Mouse (Mus musculus) liver, embryonic 14 days (tissue): ENCODE data around the gene Rflnb. TPM values are rescaled to one million over a fixed set of nuclear protein-coding genes. Genes with fewer than 3 reads are reported as not detected.

Source experiments
- polyA plus RNA-seq: library from polyadenylated mRNA; depleted of rRNA; stranded (reverse); fragments of >200 nt; gene quantifications from 2 replicates; pipeline ENCODE4 v1.2.3, GENCODE M21; 2012; rRNA removed

Rflnb gene
- 1.4 and 1.6 TPM in 2 replicates for polyA plus RNA-seq

DNA sequence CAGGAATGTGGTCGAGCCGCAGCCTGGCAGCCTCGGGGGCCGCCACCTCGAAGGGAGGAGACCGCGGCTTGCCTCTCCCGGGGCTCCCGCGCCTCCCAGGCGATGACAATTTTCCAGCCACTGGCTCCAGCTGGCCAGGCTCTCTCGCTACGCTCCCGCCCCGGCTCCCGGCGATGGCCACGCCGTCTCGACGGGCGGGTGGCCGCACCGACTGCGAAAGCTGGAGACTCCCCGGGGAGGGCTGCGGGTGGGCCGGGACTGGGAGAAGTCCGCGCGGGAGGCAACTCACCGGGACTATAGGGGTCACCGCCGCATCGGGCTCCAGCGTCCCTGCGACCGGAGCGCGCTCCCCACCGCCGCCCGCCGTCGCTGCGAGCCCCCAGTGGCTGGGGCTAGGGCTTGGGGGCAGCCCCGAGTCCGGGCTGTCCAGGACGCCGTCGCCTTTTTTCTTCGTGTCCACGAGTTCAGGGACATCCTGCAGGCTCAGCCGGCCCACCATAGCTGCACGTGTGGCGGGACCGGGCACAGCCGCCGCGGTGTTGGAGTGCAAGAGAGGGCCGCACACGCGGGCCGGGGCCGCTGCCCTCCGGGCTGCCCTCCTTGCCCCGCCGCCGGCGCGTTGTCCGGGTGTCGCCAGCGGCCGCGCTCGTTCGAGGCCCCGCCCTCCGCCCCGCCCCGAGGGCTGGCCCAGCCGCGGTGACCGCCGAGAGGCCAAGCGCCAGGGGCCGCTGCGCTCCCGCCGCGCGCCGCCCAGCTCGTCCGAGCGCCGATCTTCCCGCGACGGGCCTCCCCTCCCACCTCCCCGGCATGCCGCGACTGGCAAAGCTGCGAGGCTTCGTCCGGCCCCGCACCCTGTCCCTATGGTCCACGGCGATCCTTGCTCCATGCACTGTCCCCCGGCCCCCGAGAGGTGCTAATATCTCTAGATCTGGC is at the start of gene Rflnb:
Rflnb (minus strand) TSS at position 644 of the 933 bp plus-strand sequence.

DNA sequence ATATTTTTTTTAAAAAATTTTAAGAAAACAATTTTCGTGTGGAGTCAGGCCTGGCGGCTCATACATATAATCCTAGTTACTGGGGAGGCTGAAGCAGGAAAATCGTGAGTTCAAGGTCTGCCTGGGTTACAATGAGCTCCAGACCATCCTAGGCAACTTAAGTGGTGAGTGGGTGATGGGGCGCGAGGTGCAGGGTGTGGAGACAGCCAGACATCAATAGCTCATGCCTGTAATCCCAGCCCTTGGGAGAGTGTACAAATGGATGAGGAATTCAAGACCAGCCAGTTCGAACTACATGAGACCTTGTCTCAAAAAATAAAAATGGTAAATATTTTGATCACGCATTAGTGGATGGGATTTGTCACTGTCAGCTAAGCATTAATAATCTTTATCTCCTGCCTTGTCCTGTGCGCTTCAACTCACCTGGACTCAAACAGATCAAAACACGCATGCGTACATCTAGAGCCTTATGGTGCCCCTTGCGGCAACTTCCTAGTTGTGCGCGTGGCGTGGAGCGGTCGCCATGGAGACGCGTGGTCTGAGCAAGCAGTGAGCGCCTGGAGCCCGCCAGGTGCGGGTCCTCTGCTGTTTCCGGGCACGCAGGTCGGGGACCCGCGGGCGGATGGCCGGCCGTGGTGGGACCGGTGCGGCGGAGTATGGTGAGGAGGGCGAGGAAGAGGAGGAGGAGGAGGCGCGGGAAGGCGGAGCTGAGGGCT is 28.0 kb downstream of the Rflnb start, which contains the start of gene 1700016K19Rik:
1700016K19Rik (plus strand) TSS at position 473 of the 716 bp plus-strand sequence.

Other genes with a start within 250 kb of the Rflnb start
- gene Doc2b, start 231.7 kb downstream of the Rflnb start, polyA plus RNA-seq: 0.01 and 0.03 TPM in 2 replicates
- 0.29 and 0.31 TPM in 2 replicates for gene Rph3al, start 89.4 kb downstream of the Rflnb start, polyA plus RNA-seq
- gene 1700016K19Rik, start 27.9 kb downstream of the Rflnb start, polyA plus RNA-seq: not detected in 2 replicates
- 9.9 and 10.8 TPM in 2 replicates for gene Vps53, start 151.9 kb upstream of the Rflnb start, polyA plus RNA-seq
- 2.9 and 3.1 TPM in 2 replicates for gene Fam57a, start 151.9 kb upstream of the Rflnb start, polyA plus RNA-seq
- 0.43 and 0.54 TPM in 2 replicates for gene Dbil5, start 189.8 kb upstream of the Rflnb start, polyA plus RNA-seq
- 5.7 and 7.3 TPM in 2 replicates for gene Gemin4, start 189.9 kb upstream of the Rflnb start, polyA plus RNA-seq
- gene Mrm3, start 215.9 kb upstream of the Rflnb start, polyA plus RNA-seq: 11.3 and 11.7 TPM in 2 replicates
- gene Glod4, start 215.9 kb upstream of the Rflnb start, polyA plus RNA-seq: 21.1 and 21.5 TPM in 2 replicates